Mouse (Mus musculus) brain, embryonic 18.5 days (tissue): ENCODE measurements around the gene Ssc4d.
A peak's percentile ranks its signal among the peaks of the same experiment; 100 is the strongest.

Source experiments
- DNase-seq: peaks from one replicate; pipeline ENCODE4 v3.0.0-alpha.2; 2012; ENCODE audit warnings: low read depth, low spot score

The Ssc4d gene

GRCm38 (mm10) chr5:135940587-135940986, 33.7 kb downstream of the Ssc4d start:
- DNase-seq: no peak

- DNase-seq: no peak
Measured at GRCm38 (mm10) chr5:135935641-135936190, 38.6 kb downstream of the Ssc4d start.

- DNase-seq: no peak
Measured at GRCm38 (mm10) chr5:135935176-135935523, 39.2 kb downstream of the Ssc4d start.

GRCm38 (mm10) chr5:135934481-135935175, 39.7 kb downstream of the Ssc4d start, which contains the start of gene Ywhag:
Ywhag (minus strand) TSS chr5:135934616.
- DNase-seq: peak; percentile 94

- DNase-seq: peak; percentile 43
Measured at GRCm38 (mm10) chr5:135933900-135934441, 40.4 kb downstream of the Ssc4d start.

- no peak for DNase-seq
Measured at GRCm38 (mm10) chr5:135933222-135933899, 41.0 kb downstream of the Ssc4d start.

- no peak for DNase-seq
Measured at GRCm38 (mm10) chr5:135932359-135932758, 42.0 kb downstream of the Ssc4d start.

- no peak for DNase-seq
Measured at GRCm38 (mm10) chr5:135931526-135931925, 42.8 kb downstream of the Ssc4d start.

GRCm38 (mm10) chr5:135929685-135930424, 44.5 kb downstream of the Ssc4d start:
- no peak for DNase-seq

- DNase-seq: no peak
Measured at GRCm38 (mm10) chr5:135923901-135924300, 50.4 kb downstream of the Ssc4d start.

GRCm38 (mm10) chr5:135919902-135920301, 54.4 kb downstream of the Ssc4d start:
- DNase-seq: no peak

- no peak for DNase-seq
Measured at GRCm38 (mm10) chr5:135918593-135918992, 55.7 kb downstream of the Ssc4d start.

- no peak for DNase-seq
Measured at GRCm38 (mm10) chr5:135918059-135918437, 56.3 kb downstream of the Ssc4d start.

- DNase-seq: no peak
Measured at GRCm38 (mm10) chr5:135917327-135918058, 56.8 kb downstream of the Ssc4d start.

GRCm38 (mm10) chr5:135916601-135917000, 57.7 kb downstream of the Ssc4d start:
- DNase-seq: no peak

GRCm38 (mm10) chr5:135916051-135916565, 58.2 kb downstream of the Ssc4d start:
- no peak for DNase-seq

- no peak for DNase-seq
Measured at GRCm38 (mm10) chr5:135914156-135914555, 60.2 kb downstream of the Ssc4d start.

- no peak for DNase-seq
Measured at GRCm38 (mm10) chr5:135913201-135913600, 61.1 kb downstream of the Ssc4d start.

GRCm38 (mm10) chr5:135911633-135912220, 62.6 kb downstream of the Ssc4d start:
- DNase-seq: no peak

- DNase-seq: no peak
Measured at GRCm38 (mm10) chr5:135910813-135911212, 63.5 kb downstream of the Ssc4d start.
